Comparison of ENCODE assay signal across 18 mouse cellular contexts in genomic region chr17:24729067-24729466, GRCm38 (mm10). TPM values are rescaled to one million over a fixed set of nuclear protein-coding genes. Genes with fewer than 3 reads are reported as not detected.
"Had no signal": no experiment of that assay in that cellular context is flagged by ENCODE, and none has a peak within 500 bp of the region (broad histone marks: within the 10 kb centered on the region; RNA-seq: fewer than 3 reads in every experiment).

No protein-coding gene starts in this region.

- H3K9me3 ChIP-seq: limb, embryonic 15.5 days; liver, embryonic 12.5 days; lung, embryonic 15.5 days; midbrain, embryonic 13.5 days; neural tube, embryonic 15.5 days had no signal

- H3K4me1 ChIP-seq: midbrain, embryonic 13.5 days had no signal

- H3K36me3 ChIP-seq: limb, embryonic 15.5 days; liver, embryonic 12.5 days; lung, embryonic 15.5 days; midbrain, embryonic 13.5 days; neural tube, embryonic 15.5 days had no signal

- H3K27me3 ChIP-seq: limb, embryonic 15.5 days had no signal

- H3K4me3 ChIP-seq: limb, embryonic 15.5 days; liver, embryonic 12.5 days; lung, embryonic 15.5 days; midbrain, embryonic 13.5 days; myocyte; neural tube, embryonic 15.5 days had no signal

- H3K4me2 ChIP-seq: limb, embryonic 15.5 days; liver, embryonic 12.5 days; lung, embryonic 15.5 days; midbrain, embryonic 13.5 days; neural tube, embryonic 15.5 days had no signal

- ATAC-seq: liver, embryonic 12.5 days; midbrain, embryonic 13.5 days had no signal

- H3K27ac ChIP-seq: limb, embryonic 15.5 days; liver, embryonic 12.5 days; lung, embryonic 15.5 days; midbrain, embryonic 13.5 days; neural tube, embryonic 15.5 days; stomach, postnatal 0 days had no signal

- H3K9ac ChIP-seq: limb, embryonic 15.5 days; liver, embryonic 12.5 days; lung, embryonic 15.5 days; midbrain, embryonic 13.5 days; neural tube, embryonic 15.5 days had no signal

- DNase-seq: kidney, postnatal 36 days; layer of hippocampus, adult 9-11 months; layer of hippocampus, postnatal 36 days; lung, postnatal 14 days; right cerebral cortex, adult 18-20 months; right cerebral cortex, postnatal 25 days; thymus, postnatal 4 days had no signal

RNA-seq across cellular contexts. Expression of gene Rpl3l, which starts 1.4 kb away (rescaled TPM):
- polyA plus RNA-seq: limb, embryonic 11.5 days; limb, embryonic 15.5 days; liver, embryonic 12.5 days; lung, embryonic 15.5 days; midbrain, embryonic 13.5 days; neural tube, embryonic 11.5 days had no signal

RNA-seq across cellular contexts. Expression of gene Rnf151, which starts 11.2 kb away (rescaled TPM):
- total RNA-seq: layer of hippocampus, postnatal 36 days; left cerebral cortex, postnatal 25 days; megakaryocyte-erythroid progenitor cell, adult 5-6 weeks had no signal
- polyA plus RNA-seq: limb, embryonic 11.5 days; midbrain, embryonic 13.5 days; neural tube, embryonic 15.5 days had no signal
